Mouse (Mus musculus) urinary bladder, postnatal 14 days (tissue): Measurements from ENCODE around the gene Tle3.

ENCODE experiments used
- DNase-seq: peaks from one replicate; pipeline ENCODE4 v3.0.0; 2021; ENCODE audit warnings: low spot score

Gene Tle3

DNA sequence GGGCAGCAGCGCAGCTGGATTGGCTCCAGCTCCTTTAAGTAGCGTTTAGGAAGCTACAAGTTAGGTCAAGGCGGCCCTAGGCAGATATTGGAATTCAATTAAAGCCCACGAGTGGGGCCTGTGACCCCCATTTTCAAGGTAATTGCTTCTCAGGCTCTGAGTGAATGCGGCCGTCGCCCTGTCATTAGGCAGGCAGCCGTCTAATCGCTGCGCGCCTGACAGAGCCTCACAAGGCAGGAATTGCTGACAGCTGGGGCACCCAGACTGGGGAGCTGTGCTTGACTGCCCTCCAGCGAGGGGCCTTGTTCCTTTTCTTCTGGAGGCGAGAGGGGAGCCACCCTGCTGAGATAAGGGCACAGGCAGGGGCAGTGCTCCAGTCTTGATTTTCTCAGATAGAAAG, 24.3 kb downstream of the Tle3 start:
- no peak for DNase-seq

DNA sequence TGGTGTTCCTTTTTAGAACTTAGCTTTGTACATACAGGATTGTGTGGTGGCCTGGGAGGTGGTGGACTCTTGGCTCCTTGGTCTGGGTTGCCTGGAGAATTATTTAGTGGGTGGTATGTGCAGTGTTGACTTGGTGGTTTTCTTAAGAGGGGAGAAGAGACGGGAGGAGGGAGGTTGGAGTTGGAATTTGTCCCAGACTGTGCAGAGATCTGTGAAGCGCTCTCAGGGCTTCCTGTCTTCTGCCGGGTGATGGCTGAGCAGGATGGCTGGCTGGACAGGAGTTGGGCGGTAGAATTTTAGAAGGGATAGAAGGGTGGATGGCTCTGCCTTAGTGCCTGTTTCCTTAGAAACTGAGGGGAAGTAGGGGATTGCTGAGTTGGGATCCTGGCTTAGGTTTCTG, 25.0 kb downstream of the Tle3 start:
- no peak for DNase-seq

DNA sequence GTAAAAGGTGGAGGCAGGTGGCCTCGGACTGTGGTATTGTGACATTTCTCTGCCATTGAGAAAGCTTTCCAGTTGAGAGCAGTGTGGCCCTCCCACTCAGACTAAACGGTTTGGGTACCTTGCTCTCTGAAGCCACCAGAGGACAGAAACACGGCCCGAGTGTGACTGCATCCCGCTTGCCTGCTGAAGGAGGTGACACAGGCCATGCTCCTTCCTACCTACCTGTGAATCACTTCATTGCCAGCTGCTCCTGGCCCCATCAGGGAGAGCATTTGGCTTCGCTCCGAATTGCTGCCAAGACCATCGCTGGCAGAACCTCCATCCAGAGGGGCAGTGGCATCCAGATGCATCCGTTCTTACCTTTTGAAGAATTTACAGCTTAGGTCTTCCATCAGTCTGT, 26.0 kb downstream of the Tle3 start:
- DNase-seq = no peak

DNA sequence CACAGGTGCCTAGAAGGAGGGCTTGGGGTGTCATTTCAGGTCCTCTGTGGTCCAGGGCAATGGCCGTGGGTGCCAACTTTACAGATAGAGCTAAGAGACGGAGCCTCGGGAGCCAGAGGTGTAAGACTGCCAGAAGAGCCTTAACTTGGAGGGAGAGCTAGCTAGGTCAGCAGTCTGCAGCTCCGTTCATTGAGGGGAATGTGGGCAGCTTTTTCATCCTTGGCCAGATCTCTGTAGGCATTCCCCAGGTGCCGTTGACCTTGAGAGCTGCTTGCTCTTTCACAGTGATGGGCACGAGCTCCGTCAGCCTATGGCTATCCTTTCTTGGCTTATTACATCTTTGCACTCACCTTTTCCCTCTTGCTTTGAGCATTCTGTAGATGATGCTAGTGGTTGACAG, 28.0 kb downstream of the Tle3 start:
- DNase-seq = no peak

DNA sequence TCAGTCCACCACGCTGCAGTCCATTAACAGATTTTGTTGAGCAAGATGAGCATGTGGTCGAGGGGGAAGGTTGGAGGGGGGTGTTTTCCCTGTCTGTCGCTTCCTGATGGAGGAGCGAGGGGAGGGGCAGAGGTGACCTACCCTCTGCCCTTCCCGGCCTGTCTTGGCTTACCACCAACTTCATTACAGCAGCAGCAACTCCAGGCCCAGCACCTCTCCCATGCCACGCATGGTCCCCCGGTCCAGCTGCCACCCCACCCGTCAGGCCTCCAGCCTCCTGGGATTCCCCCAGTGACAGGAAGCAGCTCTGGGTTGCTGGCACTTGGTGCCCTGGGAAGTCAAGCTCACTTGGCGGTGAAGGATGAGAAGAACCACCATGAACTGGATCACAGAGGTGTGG, 29.5 kb downstream of the Tle3 start:
- DNase-seq = no peak

DNA sequence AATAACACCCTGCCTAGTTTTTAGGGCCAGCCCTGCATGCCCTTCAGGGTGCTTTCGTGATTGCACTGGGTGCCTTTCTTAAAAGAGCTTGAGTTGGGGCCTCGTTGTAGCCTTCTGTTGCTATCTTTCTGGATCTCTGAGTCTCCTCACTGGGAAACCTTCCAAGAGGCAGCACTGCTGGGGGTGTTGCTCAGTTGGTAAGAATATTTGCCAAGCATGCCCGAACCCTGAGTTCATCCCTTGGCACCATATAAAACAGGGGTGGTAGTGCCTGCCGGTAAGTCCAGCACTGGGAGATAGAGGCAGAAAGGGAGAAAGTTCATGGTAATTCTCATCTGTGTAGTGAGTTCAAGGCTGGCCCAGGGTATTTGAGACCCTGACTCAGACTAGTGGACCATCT, 30.1 kb downstream of the Tle3 start:
- DNase-seq = no peak

DNA sequence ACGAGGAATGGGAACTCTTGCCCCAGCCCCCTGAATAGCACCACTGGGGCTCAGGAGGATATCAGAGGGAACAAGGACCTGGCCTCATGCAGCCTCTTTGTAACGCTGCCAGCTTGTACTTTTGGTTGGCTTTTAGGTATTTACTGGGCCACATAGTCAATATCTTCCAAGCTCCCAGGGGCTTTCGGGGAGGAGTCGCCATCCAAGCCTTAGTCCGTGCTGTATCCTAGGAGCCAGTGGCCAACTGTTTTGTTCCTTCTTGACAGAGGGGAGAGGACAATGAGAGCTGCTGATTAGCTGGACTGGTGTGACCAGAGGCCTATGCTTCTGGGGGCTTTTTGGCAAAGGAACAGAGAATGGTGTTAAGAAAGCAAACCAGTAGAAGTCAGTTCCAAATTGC, 30.6 kb downstream of the Tle3 start:
- no peak for DNase-seq

DNA sequence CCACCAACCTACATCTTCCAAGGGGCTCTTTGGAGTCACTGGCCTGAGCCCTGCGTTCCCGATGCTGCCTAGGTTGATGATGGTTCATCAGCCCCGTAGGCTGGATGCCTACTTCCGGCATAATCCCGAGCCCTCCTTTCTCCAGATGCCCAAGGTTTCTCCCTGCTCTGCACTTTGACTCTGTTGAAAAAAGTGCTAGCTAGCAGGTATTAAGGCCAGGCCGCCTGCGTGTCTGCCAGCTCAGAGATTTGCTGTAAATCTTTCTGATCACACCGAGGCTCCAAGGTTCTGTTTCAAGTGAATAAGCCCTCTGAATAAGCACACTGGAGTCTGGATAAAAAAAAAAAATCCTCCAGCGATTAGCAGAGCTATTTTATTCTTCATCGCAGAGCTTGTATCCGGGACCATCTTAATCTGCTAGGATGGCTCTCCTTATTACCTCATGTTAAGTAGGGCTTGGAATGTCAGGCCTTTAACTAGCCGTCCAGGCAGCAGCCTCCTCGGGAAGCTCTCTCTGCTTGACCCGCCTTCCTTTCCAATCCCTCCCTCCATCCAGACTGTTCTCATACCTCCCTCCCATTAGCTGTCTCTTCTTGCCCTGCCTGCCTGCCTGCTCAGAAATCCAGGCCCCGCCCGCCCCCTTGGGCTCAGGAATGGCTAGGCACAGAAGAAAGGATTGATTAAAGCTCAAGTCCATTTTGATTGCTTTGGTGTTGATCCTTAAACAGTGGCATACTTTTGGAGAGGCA, 31.9 kb downstream of the Tle3 start:
- DNase-seq = no peak

DNA sequence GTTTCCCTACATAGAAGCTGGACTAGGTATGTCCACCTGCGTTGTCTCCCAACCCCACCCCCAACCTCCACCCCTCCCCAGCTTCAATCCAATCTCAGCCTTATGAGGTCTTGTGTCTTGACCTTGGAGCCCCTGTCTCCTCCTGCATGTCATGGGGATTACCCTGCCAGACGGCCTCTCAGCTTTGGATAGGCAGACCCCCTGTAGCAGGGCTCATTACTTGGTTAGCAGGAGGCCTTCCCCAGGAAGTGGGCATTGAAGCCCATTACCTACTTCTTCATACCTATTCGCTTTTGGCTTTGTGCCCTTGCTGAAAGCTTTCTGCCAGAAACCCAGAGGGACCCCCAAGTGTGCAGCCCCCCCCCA, 32.4 kb downstream of the Tle3 start:
- no peak for DNase-seq

DNA sequence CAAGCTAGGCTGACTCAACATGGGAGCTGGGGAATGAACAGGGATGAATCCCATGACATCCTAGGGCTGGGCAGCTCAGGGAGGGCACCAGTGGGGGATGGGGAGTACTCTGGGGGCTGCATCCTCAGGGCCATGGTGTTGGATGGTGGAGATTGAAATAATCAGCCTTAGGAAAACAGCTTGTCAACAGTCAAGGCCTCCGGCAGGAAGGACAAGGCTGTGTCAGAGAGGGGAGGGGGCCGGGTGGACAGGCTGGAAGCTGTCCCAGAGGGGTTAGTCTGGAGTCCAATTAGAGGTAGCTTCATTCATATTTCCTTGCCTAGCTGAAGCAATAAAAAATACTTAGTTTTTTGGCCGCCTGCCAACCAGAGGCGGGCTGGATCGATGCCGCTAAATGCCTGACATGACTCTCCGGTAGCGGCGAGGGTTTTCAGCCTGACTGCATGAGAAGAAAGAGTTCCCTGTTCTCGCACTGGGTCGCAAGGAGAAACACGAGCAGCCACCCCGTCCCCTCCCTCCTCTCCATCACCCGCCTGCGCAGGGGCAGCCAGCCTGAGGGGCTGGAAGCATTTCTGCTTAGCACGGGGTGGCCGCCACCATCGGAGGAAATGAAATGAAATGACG, 32.9 kb downstream of the Tle3 start:
- peak; percentile 75 for DNase-seq

DNA sequence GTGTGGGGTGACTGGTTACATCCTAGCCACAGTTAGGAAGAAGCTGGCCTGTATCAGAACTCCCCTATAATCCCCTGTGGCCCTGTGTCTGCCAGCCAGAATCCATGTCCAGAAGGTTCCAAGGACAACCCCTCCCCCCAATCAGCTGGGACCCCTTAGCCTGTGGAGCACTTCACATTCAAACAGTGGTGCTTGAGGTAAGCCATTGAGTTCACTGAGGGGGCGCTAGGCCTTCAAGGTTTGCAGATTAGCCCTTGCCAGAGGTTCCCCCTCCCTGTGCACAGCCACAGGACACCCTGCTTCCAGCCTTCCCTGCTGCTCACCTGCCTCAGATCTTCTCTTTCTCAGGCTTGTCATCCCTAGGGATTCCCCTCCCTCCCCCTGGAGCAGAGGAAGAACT, 34.2 kb downstream of the Tle3 start:
- no peak for DNase-seq

DNA sequence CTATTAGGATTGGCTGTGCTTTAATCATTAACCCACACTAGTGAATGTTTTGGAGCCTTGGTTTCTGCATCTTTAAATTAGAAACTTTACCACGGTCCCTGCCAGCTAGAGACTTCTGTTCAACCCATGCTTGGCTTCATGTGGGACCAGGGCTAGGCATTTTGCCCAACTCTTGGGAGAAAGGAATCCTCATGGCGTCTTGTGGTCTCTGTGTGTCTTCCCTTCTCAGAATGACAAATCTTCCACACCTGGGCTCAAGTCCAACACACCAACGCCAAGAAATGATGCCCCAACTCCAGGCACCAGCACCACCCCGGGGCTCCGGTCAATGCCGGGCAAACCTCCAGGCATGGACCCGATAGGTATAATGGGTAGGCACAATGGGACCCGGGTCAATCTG, 36.9 kb downstream of the Tle3 start:
- DNase-seq = no peak

DNA sequence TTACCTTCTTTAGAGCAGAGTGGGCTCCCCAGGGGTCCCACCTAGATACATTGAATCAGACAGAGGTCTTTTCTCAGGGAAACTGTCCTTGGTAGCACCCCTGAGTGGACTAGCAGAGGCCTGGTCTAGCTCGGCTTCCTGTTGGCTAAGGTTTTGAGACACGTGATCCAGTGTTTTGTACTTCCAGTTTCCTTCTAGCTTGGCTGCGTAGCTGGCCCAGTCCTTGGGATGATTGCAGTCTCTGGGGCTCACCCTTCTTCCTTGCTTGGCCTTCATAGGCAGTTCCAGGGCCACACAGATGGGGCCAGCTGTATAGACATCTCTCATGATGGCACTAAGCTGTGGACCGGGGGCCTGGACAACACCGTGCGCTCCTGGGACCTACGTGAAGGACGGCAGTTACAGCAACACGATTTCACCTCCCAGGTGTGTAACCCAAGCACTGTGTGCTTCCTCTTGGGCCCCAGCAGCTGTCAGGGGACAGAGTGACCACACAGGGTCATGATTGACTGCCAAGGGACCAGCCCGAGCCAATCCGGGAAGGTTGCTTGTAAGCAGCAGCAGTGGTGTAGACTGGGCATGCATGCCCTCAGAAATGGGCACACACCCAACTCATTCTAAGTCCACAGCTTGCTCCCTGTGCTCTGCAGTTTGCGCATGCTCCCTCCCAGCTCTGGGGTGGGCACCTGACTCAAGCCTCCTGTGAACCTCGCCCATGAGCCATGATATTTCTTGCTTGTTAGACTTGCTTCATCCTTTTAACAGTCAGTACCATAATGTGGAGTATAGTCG, 41.7 kb downstream of the Tle3 start:
- DNase-seq = no peak

DNA sequence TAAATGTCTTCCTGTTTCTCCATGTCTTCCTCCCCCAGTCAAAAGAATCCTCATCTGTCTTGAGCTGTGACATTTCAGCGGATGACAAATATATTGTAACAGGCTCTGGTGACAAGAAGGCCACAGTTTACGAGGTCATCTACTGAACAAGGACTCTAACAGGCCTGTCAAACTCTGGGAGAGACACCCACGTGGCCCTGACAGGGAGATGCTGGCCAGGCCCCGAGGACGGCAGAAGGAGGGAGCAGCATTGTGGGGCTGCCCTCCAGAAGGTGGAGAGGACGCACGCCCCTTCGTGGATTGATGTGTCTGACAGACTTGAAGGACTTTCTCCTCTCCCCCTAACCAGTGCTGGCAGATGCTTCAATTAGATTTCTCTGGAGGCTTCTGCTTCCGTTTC, 44.4 kb downstream of the Tle3 start:
- DNase-seq = no peak

DNA sequence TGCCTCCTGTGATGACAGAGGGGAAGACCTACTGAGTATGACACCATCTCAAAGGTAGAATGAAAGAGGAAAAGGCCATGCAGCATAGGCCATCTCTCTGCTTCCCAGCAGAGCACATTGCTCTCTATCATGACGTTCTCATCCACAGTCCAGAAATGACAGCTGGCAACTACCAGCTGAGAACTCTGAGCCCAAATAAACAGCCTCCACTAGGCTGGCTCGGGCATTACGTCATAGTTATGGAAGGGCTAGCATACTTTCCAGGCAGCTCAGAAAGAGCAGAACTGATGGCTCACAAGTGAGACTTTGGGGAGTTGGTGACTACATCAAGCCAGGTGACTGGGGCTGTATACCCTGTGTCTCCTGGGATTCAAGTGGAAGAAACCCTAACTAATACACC, 49.5 kb downstream of the Tle3 start:
- DNase-seq = no peak

DNA sequence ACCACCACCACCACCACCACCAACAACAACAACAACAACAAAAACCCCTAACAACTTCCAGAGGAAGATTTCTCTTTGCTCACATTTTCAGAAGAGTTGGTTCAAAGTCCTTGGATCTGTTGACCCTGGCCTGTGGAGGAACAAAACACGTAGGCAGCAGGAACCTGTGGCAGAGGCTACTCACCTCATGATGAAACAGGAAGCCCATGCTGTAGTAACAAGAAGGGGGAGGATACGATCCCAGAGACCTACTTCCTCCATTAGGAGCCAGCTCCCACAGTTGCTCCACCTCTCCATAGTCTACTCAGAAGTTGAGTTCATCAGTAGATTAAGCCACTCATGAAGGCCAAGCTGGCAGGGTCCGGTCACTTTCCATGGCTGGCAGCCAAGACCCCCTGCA, 52.1 kb downstream of the Tle3 start:
- DNase-seq = no peak

DNA sequence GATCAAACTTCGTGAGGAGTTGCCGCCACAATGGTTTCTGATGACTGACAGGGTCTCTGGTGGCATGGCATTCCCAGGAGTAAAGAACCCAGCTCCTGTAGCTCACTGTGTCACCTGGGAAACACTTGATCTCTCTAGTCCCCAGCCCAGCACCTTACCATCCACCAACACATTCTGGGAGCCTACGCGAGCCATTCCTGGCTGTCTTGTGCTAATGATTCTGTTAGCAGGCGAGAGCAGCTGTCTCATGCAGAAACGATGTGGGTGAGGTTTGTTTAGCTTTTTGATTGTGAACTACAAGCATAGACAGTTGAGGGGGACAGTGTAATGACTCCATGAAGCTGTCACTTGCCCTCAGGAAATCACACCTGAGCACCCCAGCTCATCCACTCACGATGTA, 54.3 kb downstream of the Tle3 start:
- no peak for DNase-seq

DNA sequence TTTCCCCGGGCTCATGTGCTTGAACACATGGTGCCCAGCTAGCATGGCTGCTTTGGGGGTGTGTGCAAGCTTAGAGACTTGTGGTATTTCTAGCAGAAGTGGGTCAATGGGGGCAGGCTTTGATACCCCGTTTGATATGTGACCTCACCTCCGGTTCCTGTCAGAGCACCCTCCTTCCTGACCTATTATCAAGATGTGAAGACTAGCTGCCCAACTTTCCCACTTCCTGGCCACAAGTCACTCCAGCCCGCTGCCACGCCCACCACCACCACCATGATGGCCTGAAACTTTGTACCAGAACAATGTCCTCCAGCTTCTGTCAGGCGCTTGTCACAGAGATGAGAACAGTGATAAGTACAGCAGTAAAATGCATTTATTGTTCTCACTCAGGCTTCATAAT, 54.9 kb downstream of the Tle3 start:
- DNase-seq = no peak

DNA sequence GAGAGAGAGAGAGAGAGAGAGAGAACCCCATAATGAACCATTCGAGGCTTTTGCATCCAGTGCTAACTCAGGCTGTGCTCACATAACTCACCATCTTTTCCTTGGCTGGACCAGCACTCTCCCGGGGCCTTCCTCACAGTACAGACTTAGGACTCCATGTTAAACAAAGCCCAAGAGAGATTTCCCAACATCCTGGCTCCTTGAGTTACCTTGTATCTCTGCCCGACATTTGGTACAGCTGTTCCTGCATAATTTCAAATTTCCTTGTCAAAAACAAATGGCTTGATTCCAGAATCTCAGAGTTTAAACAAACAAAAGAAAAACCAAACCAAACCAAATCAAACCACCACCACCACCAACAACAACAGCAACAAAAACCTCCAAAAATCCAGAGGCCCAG, 55.7 kb downstream of the Tle3 start:
- no peak for DNase-seq

DNA sequence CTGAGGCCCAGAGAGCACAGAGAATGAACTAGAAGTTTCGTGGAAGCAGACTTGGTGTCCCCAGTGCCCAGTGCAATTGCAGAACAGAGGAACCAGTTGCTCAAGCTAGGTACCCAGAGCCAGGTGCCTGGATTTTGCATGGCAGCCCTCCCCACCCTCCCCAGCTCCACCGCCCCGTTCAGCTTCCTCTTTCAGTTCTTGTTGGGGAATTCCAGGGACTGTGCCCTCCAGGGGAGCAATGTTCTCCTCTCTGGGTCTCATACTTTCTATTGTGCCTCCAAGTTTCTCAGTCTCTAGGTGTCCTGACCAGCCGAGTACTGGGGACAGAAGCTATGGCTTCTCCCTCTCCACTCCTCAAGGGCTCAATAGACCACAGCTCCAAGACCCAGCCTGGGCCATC, 59.7 kb downstream of the Tle3 start:
- no peak for DNase-seq

DNA sequence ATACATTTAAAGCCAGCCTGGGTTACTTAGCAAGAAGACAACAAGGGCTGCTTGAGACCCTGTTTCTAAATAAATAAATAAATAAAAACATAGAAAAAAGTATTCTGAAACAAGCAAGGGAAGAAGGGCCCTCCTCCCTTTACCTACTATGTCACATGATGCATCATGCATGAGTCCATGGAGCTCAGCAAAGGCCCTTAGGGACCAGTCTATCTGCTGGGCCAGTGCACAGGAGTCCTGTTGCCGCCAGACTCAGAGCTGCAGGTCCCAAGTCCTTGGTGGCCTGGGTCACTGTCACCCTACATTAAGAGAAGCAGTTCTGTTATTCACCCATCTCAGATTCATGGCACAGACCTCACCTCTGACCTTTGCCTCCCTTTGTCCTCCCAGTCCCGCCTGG, 61.0 kb downstream of the Tle3 start:
- no peak for DNase-seq

DNA sequence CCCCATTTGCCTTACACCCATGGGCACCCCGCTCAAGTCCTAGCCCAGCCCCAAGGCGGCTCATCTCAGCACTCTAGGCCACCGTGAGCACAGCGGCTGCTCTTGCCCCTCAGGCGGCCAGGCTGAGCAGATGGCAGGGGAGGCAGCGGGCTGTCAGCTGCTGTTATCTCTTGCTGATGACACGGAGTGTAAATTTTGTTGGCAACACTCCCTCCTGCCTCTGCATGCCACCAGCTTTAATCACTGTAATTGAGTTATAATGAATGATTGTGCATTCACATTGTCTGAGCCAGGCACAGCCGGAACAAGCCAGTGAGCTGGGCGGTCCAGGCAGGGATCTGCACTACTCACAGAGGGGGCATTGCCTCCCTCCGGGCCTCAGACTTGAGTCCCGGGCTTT, 61.9 kb downstream of the Tle3 start:
- no peak for DNase-seq

DNA sequence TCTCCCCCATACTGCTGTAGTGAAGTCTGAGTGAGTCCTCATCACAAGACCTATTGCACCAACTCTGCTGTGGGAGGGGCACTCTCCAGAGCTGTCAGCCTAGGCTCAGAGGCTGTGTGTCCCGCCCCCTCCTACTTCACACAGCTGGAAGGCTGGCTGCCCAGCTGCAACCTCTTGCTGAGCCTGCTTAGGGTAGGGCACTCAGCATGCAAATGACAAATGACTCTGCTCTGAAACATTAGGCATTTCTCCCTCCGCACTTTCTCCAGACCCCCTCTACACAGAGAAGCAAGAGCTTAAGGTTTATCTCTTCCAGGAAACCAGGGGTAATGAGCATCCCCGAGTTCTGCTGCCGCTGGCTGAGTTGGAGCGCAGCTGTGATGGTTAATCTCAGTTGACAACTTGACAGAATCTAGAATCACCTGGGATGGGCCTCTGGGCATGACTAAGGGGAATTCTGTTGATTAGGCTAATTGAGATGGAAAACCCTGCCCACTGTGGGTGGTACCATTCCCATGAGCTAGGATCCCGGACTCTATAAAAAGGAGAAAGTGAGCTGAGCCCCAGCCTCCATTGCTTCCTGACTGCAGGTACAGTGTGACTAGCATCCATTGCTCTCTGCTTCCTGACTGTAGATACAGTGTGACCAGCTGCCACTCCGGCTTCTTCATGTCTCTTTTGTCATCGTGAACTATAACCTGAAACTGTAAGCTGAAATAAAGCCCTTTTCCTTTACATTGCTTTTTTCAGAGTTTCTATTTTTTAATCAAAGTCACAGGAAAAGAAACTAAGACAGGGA, 63.2 kb downstream of the Tle3 start:
- peak; percentile 54 for DNase-seq
